Mouse (Mus musculus): Measurements from ENCODE around the gene Mmrn2.

- TF ChIP-seq POLR2A (IDR thresholded peaks at IDR 0.05; ENCODE audit: low read depth, low read length) (no peak), CTCF (conservative IDR thresholded peaks at IDR 0.05; ENCODE audit: insufficient read depth, insufficient read length, low read depth, low read length) (no peak)
These were observed 32.2 kb upstream of the Mmrn2 start for GRCm38 (mm10) chr14:34343078-34343477.
